ENCODE assay signal across 12 mouse cellular contexts in the genomic region with DNA sequence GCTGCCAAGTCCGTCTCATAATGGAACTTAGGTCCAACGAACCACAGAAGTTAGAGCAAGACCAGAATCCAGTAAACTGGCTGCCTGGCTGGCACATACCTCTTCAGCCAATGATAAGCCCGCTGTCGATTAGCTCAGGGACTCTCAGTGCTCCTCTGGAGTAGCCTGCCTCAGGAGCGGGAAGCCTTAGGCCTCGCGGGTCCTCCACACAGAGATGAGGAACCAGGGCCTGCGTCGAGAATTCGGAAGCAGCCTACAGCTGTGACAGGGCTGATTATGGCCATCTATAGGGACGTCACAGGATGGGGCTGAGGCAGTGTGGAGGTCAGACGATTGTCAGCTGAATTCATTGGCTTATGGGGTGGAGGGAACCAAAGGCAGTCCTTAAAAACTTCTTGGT.
A peak's percentile ranks its signal among the peaks of the same experiment; 100 is the strongest.
DNase-seq lines count a peak whose midpoint lies in the region; ATAC-seq lines count a peak whose summit lies in the region.
"Had no signal": no experiment of that assay in that cellular context is flagged by ENCODE, and none has a peak within 500 bp of the region (broad histone marks: within the 10 kb centered on the region; RNA-seq: fewer than 3 reads in every experiment).

No protein-coding gene starts in this region.

- H3K27ac ChIP-seq in kidney, embryonic 14.5 days (ENCODE audit: low read depth, low read length): 0 out of 2 replicates have a peak overlapping the region, but pooled peaks have one; percentile 14
- H3K27ac ChIP-seq in embryonic facial prominence, embryonic 12.5 days: 0 out of 2 replicates have a peak overlapping the region, but pooled peaks have one; percentile 9
- H3K27ac ChIP-seq in hindbrain, embryonic 13.5 days: peak overlapping the region; percentile 91
- peak overlapping the region; percentile 94 for H3K27ac ChIP-seq in midbrain, embryonic 14.5 days (replicated peaks; ENCODE audit: low read depth, low read length)
- H3K27ac ChIP-seq: gastrocnemius, adult 2 months had no signal

- H3K9ac ChIP-seq in kidney, embryonic 14.5 days (ENCODE audit: low read depth, low read length): no peak overlapping the region
- H3K9ac ChIP-seq in embryonic facial prominence, embryonic 12.5 days: no peak overlapping the region
- H3K9ac ChIP-seq in hindbrain, embryonic 13.5 days: no peak overlapping the region
- H3K9ac ChIP-seq in midbrain, embryonic 14.5 days (replicated peaks; ENCODE audit: low read length): no peak overlapping the region

- WGBS in kidney, embryonic 14.5 days: 82% methylated on average over 12 of the region's 12 CpGs
- 63% methylated on average over 12 of the region's 12 CpGs for whole genome bisulfite sequencing in embryonic facial prominence, embryonic 12.5 days
- WGBS in hindbrain, embryonic 13.5 days: 25% methylated on average over 12 of the region's 12 CpGs
- 26% methylated on average over 12 of the region's 12 CpGs for WGBS in midbrain, embryonic 14.5 days

- H3K36me3 ChIP-seq in kidney, embryonic 14.5 days (ENCODE audit: control insufficient read depth, insufficient read depth, low read length): no peaks in the 10 kb centered on the region
- no peaks in the 10 kb centered on the region for H3K36me3 ChIP-seq in embryonic facial prominence, embryonic 12.5 days
- no peaks in the 10 kb centered on the region for H3K36me3 ChIP-seq in hindbrain, embryonic 13.5 days
- no peaks in the 10 kb centered on the region for H3K36me3 ChIP-seq in midbrain, embryonic 14.5 days (ENCODE audit: control insufficient read depth, insufficient read depth, low read length)
- H3K36me3 ChIP-seq: G1E had no signal

- H3K4me3 ChIP-seq in kidney, embryonic 14.5 days (ENCODE audit: low read length): no peak overlapping the region
- no peak overlapping the region for H3K4me3 ChIP-seq in embryonic facial prominence, embryonic 12.5 days
- H3K4me3 ChIP-seq in hindbrain, embryonic 13.5 days: no peak overlapping the region
- H3K4me3 ChIP-seq in midbrain, embryonic 14.5 days (replicated peaks; ENCODE audit: low read depth, low read length): no peak overlapping the region

- DNase-seq in kidney, adult 8-10 months: no peak
- DNase-seq in midbrain, embryonic 14.5 days: peak; percentile 46
- no peak for DNase-seq in Muller cell, postnatal 12 days (ENCODE audit: inconsistent ontology term)
- DNase-seq in B cell, adult 2 months: no peak
- DNase-seq in adrenal gland, postnatal 10 days: no peak
- DNase-seq: cerebellum, postnatal 36 days; gastrocnemius, adult 2 months; lung, adult 18-20 months had no signal

- H3K27me3 ChIP-seq in kidney, embryonic 14.5 days (ENCODE audit: control insufficient read depth, insufficient read depth, low read length): no peaks in the 10 kb centered on the region
- H3K27me3 ChIP-seq in embryonic facial prominence, embryonic 12.5 days: 0 out of 2 replicates have a peak, but pooled peaks cover 11% of the 10 kb centered on the region
- H3K27me3 ChIP-seq in hindbrain, embryonic 13.5 days: 0 out of 2 replicates have a peak, but pooled peaks cover 2% of the 10 kb centered on the region
- H3K27me3 ChIP-seq in midbrain, embryonic 14.5 days (ENCODE audit: control insufficient read depth, insufficient read depth, low read length): no peaks in the 10 kb centered on the region

- H3K4me1 ChIP-seq in kidney, embryonic 14.5 days (ENCODE audit: control insufficient read depth, insufficient read depth, low read length): peaks cover 25% of the 10 kb centered on the region
- peaks cover 26% of the 10 kb centered on the region for H3K4me1 ChIP-seq in embryonic facial prominence, embryonic 12.5 days
- peaks cover 66% of the 10 kb centered on the region for H3K4me1 ChIP-seq in hindbrain, embryonic 13.5 days (replicated peaks)
- H3K4me1 ChIP-seq in midbrain, embryonic 14.5 days (ENCODE audit: control insufficient read depth, insufficient read depth, low read length): peaks cover 44% of the 10 kb centered on the region

- no peaks in the 10 kb centered on the region for H3K9me3 ChIP-seq in kidney, embryonic 14.5 days (ENCODE audit: control insufficient read depth, low read length)
- H3K9me3 ChIP-seq in embryonic facial prominence, embryonic 12.5 days: no peaks in the 10 kb centered on the region
- no peaks in the 10 kb centered on the region for H3K9me3 ChIP-seq in hindbrain, embryonic 13.5 days
- no peaks in the 10 kb centered on the region for H3K9me3 ChIP-seq in midbrain, embryonic 14.5 days (ENCODE audit: control insufficient read depth, low read length)

- ATAC-seq in kidney, embryonic 14.5 days (ENCODE audit: low FRiP score, low TSS enrichment): no peak
- no peak for ATAC-seq in embryonic facial prominence, embryonic 12.5 days (ENCODE audit: insufficient number of reproducible peaks, insufficient read depth, low FRiP score, low TSS enrichment)
- ATAC-seq in hindbrain, embryonic 13.5 days (ENCODE audit: low FRiP score): no peak
- ATAC-seq in midbrain, embryonic 14.5 days (ENCODE audit: low FRiP score, low TSS enrichment): no peak

- H3K4me2 ChIP-seq in kidney, embryonic 14.5 days (replicated peaks; ENCODE audit: low read depth, low read length): no peak overlapping the region
- H3K4me2 ChIP-seq in embryonic facial prominence, embryonic 12.5 days (replicated peaks): no peak overlapping the region
- no peak overlapping the region for H3K4me2 ChIP-seq in hindbrain, embryonic 13.5 days
- no peak overlapping the region for H3K4me2 ChIP-seq in midbrain, embryonic 14.5 days (ENCODE audit: low read length)

Comparison
In these comparisons a context has a peak if more than half of its experiments do, and no peak if none do; other contexts are left out.
1. H3K27ac ChIP-seq: peak in every context shown above with its lines; median percentile 94 in midbrain, embryonic 14.5 days; 91 in hindbrain, embryonic 13.5 days; 14 in kidney, embryonic 14.5 days; 9 in embryonic facial prominence, embryonic 12.5 days.